Mouse (Mus musculus): Measurements from ENCODE around the gene Aadacl3. TPM values are rescaled to one million over a fixed set of nuclear protein-coding genes. Genes with fewer than 3 reads are reported as not detected.

Gene Aadacl3
- polyA plus RNA-seq, 1 experiment from 2014 or later: not detected

Other genes starting within 250 kb of the Aadacl3 start
- not detected in 2 replicates for gene Pramel5, start 183.3 kb downstream of the Aadacl3 start, polyA plus RNA-seq (2015; fragmentation: Nextera tagmentation; extraction: Ambion mirVana)
- not detected in 2 replicates for gene Gm13128, start 133.5 kb downstream of the Aadacl3 start, polyA plus RNA-seq (2015; fragmentation: Nextera tagmentation; extraction: Ambion mirVana)
- not detected in 2 replicates for gene Gm13119, start 105.8 kb downstream of the Aadacl3 start, polyA plus RNA-seq (2015; fragmentation: Nextera tagmentation; extraction: Ambion mirVana)
- not detected in 2 replicates for gene Pramef20, start 85.8 kb downstream of the Aadacl3 start, polyA plus RNA-seq (2015; fragmentation: Nextera tagmentation; extraction: Ambion mirVana)
- not detected in 2 replicates for gene Pramef12, start 55.3 kb downstream of the Aadacl3 start, polyA plus RNA-seq (2015; fragmentation: Nextera tagmentation; extraction: Ambion mirVana)
- gene 1700012P22Rik, start 25.0 kb downstream of the Aadacl3 start, polyA plus RNA-seq (2015; fragmentation: Nextera tagmentation; extraction: Ambion mirVana): not detected in 2 replicates
- gene Gm9944, start 10.4 kb downstream of the Aadacl3 start, polyA plus RNA-seq (2015; fragmentation: Nextera tagmentation; extraction: Ambion mirVana): not detected in 2 replicates
- not detected in 2 replicates for gene 9430007A20Rik, start 56.1 kb upstream of the Aadacl3 start, polyA plus RNA-seq (2015; fragmentation: Nextera tagmentation; extraction: Ambion mirVana)
- gene Gm13124, start 101.4 kb upstream of the Aadacl3 start, polyA plus RNA-seq (2015; fragmentation: Nextera tagmentation; extraction: Ambion mirVana): not detected in 2 replicates
- gene Aadacl4, start 150.0 kb upstream of the Aadacl3 start, polyA plus RNA-seq (2015; fragmentation: Nextera tagmentation; extraction: Ambion mirVana): not detected in 2 replicates
- gene Gm436, start 222.6 kb upstream of the Aadacl3 start, polyA plus RNA-seq (2015; fragmentation: Nextera tagmentation; extraction: Ambion mirVana): not detected in 2 replicates

All from forebrain, embryonic 16.5 days (tissue).